Mouse (Mus musculus) liver, embryonic 18 days (tissue): Measurements from ENCODE around the gene Setd2. TPM values are rescaled to one million over a fixed set of nuclear protein-coding genes. Genes with fewer than 3 reads are reported as not detected.

Experiments
- polyA plus RNA-seq: library from polyadenylated mRNA; depleted of rRNA; stranded (reverse); fragments of >200 nt; gene quantifications from 2 replicates; pipeline ENCODE4 v1.2.3, GENCODE M21; 2012; rRNA removed

The Setd2 gene
- polyA plus RNA-seq: 20.0 and 26.1 TPM in 2 replicates

GRCm38 (mm10) chr9:110532538-110533291, at the start of gene Setd2:
Gene Setd2, plus strand, starts transcription at chr9:110532597.

GRCm38 (mm10) chr9:110624361-110625166, 92.2 kb downstream of the Setd2 start, which contains the start of gene Nradd:
Gene Nradd, minus strand, starts transcription at chr9:110624452.

GRCm38 (mm10) chr9:110653655-110654461, 121.5 kb downstream of the Setd2 start, which contains the start of gene Nbeal2:
Gene Nbeal2, minus strand, starts transcription at chr9:110654161.

GRCm38 (mm10) chr9:110656249-110657221, 124.1 kb downstream of the Setd2 start, which contains the start of gene Ccdc12:
Gene Ccdc12, plus strand, starts transcription at chr9:110656503.

Other genes starting within 250 kb of the Setd2 start
- gene Elp6, start 227.4 kb upstream of the Setd2 start, polyA plus RNA-seq: 5.1 and 5.9 TPM in 2 replicates
- 23.9 and 26.3 TPM in 2 replicates for gene Scap, start 199.3 kb upstream of the Setd2 start, polyA plus RNA-seq
- gene Ptpn23, start 124.4 kb upstream of the Setd2 start, polyA plus RNA-seq: 2.6 and 3.1 TPM in 2 replicates
- 689 and 935 TPM in 2 replicates for gene Ngp, start 112.8 kb upstream of the Setd2 start, polyA plus RNA-seq
- 3.3 and 4.0 TPM in 2 replicates for gene Klhl18, start 55.9 kb upstream of the Setd2 start, polyA plus RNA-seq
- gene Kif9, start 55.6 kb upstream of the Setd2 start, polyA plus RNA-seq: 0.16 and 0.20 TPM in 2 replicates
- gene Nradd, start 91.9 kb downstream of the Setd2 start, polyA plus RNA-seq: 1.8 TPM in 2 replicates
- 6.3 and 7.9 TPM in 2 replicates for gene Nbeal2, start 121.6 kb downstream of the Setd2 start, polyA plus RNA-seq
- gene Ccdc12, start 123.9 kb downstream of the Setd2 start, polyA plus RNA-seq: 59.7 and 60.4 TPM in 2 replicates
- gene Myl3, start 209.3 kb downstream of the Setd2 start, polyA plus RNA-seq: 0.08 TPM in 1 of 2 replicates, not detected in the other
- gene Pth1r, start 214.5 kb downstream of the Setd2 start, polyA plus RNA-seq: 2.5 and 3.2 TPM in 2 replicates